Mouse (Mus musculus): ENCODE measurements around the gene Ddx42.
"Not testable (repeated sequence)": the region's sequence is repeated elsewhere in the genome, so short reads cannot be mapped to it uniquely, and the experiment has no call there.

The Ddx42 gene

GRCm38 (mm10) chr11:106216730-106217490 is at the start of gene Ddx42:
Ddx42 (plus strand) TSS chr11:106216926.
- DNase-seq (ENCODE audit: extremely low spot score, low spot score): peak; percentile 90

GRCm38 (mm10) chr11:106167435-106167834 is 49.3 kb upstream of the Ddx42 start:
- no peak for DNase-seq (ENCODE audit: extremely low spot score, low spot score)

- DNase-seq (ENCODE audit: extremely low spot score, low spot score): no peak
Observed at GRCm38 (mm10) chr11:106170807-106171206, 45.9 kb upstream of the Ddx42 start.

- DNase-seq (ENCODE audit: extremely low spot score, low spot score): no peak
Observed at GRCm38 (mm10) chr11:106173228-106173627, 43.5 kb upstream of the Ddx42 start.

GRCm38 (mm10) chr11:106174372-106174771 is 42.4 kb upstream of the Ddx42 start:
- no peak for DNase-seq (ENCODE audit: extremely low spot score, low spot score)

GRCm38 (mm10) chr11:106175081-106175480 is 41.6 kb upstream of the Ddx42 start:
- DNase-seq (ENCODE audit: extremely low spot score, low spot score): no peak

GRCm38 (mm10) chr11:106176372-106176771 is 40.4 kb upstream of the Ddx42 start:
- no peak for DNase-seq (ENCODE audit: extremely low spot score, low spot score)

GRCm38 (mm10) chr11:106178036-106178782 is 38.5 kb upstream of the Ddx42 start:
- DNase-seq (ENCODE audit: extremely low spot score, low spot score): no peak

GRCm38 (mm10) chr11:106179711-106180448 is 36.8 kb upstream of the Ddx42 start:
- no peak for DNase-seq (ENCODE audit: extremely low spot score, low spot score)

GRCm38 (mm10) chr11:106180449-106180801 is 36.3 kb upstream of the Ddx42 start:
- no peak for DNase-seq (ENCODE audit: extremely low spot score, low spot score)

- DNase-seq (ENCODE audit: extremely low spot score, low spot score): no peak
Observed at GRCm38 (mm10) chr11:106187326-106187725, 29.4 kb upstream of the Ddx42 start.

- DNase-seq (ENCODE audit: extremely low spot score, low spot score): no peak
Observed at GRCm38 (mm10) chr11:106191716-106192115, 25.0 kb upstream of the Ddx42 start.

- no peak for DNase-seq (ENCODE audit: extremely low spot score, low spot score)
Observed at GRCm38 (mm10) chr11:106192241-106192640, 24.5 kb upstream of the Ddx42 start.

- DNase-seq (ENCODE audit: extremely low spot score, low spot score): no peak
Observed at GRCm38 (mm10) chr11:106192657-106193370, 23.9 kb upstream of the Ddx42 start.

GRCm38 (mm10) chr11:106193371-106194154 is 23.2 kb upstream of the Ddx42 start:
- peak; percentile 97 for DNase-seq (ENCODE audit: extremely low spot score, low spot score)

GRCm38 (mm10) chr11:106194155-106194541 is 22.6 kb upstream of the Ddx42 start:
- no peak for DNase-seq (ENCODE audit: extremely low spot score, low spot score)

GRCm38 (mm10) chr11:106194891-106195290 is 21.8 kb upstream of the Ddx42 start:
- no peak for DNase-seq (ENCODE audit: extremely low spot score, low spot score)

GRCm38 (mm10) chr11:106195341-106195740 is 21.4 kb upstream of the Ddx42 start:
- no peak for DNase-seq (ENCODE audit: extremely low spot score, low spot score)

- no peak for DNase-seq (ENCODE audit: extremely low spot score, low spot score)
Observed at GRCm38 (mm10) chr11:106198277-106198676, 18.4 kb upstream of the Ddx42 start.

GRCm38 (mm10) chr11:106199997-106200396 is 16.7 kb upstream of the Ddx42 start:
- not testable (repeated sequence) for DNase-seq (ENCODE audit: extremely low spot score, low spot score)

- no peak for DNase-seq (ENCODE audit: extremely low spot score, low spot score)
Observed at GRCm38 (mm10) chr11:106200756-106201155, 16.0 kb upstream of the Ddx42 start.

All from neural tube, embryonic 10.5 days (tissue).